Mouse (Mus musculus) NIH3T3 (cell line): ENCODE data around the gene Kif11.

Source experiments
- DNase-seq: peaks from one replicate; pipeline ENCODE4 v3.0.0-alpha.2; 2012; ENCODE audit warnings: low read depth

Kif11 gene

GRCm38 (mm10) chr19:37443631-37444140 lies 67.5 kb downstream of the Kif11 start:
- DNase-seq, result no peak

- DNase-seq, result peak; percentile 12
Measured at GRCm38 (mm10) chr19:37448212-37448611, 72.0 kb downstream of the Kif11 start.

GRCm38 (mm10) chr19:37449246-37449645 lies 73.0 kb downstream of the Kif11 start:
- DNase-seq, result no peak

- no peak for DNase-seq
Measured at GRCm38 (mm10) chr19:37455528-37455927, 79.3 kb downstream of the Kif11 start.

- no peak for DNase-seq
Measured at GRCm38 (mm10) chr19:37455961-37456360, 79.8 kb downstream of the Kif11 start.

- DNase-seq, result no peak
Measured at GRCm38 (mm10) chr19:37458013-37458412, 81.8 kb downstream of the Kif11 start.

- no peak for DNase-seq
Measured at GRCm38 (mm10) chr19:37466403-37466802, 90.2 kb downstream of the Kif11 start.

GRCm38 (mm10) chr19:37466978-37467377 lies 90.8 kb downstream of the Kif11 start:
- no peak for DNase-seq

GRCm38 (mm10) chr19:37468841-37469566 lies 92.8 kb downstream of the Kif11 start:
- no peak for DNase-seq
